Mouse (Mus musculus): ENCODE data around the gene AK157302. TPM values are rescaled to one million over a fixed set of nuclear protein-coding genes. Genes with fewer than 3 reads are reported as not detected.
A peak's percentile ranks its signal among the peaks of the same experiment; 100 is the strongest.
"Not testable (repeated sequence)": the region's sequence is repeated elsewhere in the genome, so short reads cannot be mapped to it uniquely, and the experiment has no call there.

AK157302 gene
- total and polyA plus RNA-seq, 2 experiments from 2014 or later, result 0.16 to 0.43 TPM

DNA sequence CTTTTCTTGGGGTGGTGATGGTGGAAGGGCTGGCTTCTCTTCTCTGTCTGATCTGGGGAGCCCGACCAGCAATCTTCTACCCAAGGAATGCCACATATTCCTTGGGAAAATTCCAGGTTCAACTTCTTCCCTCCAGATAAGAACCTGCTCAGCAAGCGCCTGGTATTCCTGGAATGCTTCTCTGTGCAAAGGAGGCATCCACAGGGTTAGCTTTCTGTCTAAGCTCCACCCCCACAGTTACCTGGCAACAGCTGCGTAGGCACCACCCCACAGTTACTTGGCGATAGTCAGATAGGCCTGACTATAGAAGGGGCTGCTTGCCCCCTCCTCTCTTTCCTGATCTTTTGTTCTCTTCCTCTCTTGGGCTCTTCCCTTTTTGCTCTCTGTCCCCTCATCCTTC is 38.7 kb upstream of the AK157302 start:
- H3K27me3 ChIP-seq (ENCODE audit: insufficient read depth, low read length), result no peaks in the 10 kb centered on the region
- 12% methylated on average over 4 of the region's 4 CpGs for WGBS
- H3K4me1 ChIP-seq (ENCODE audit: insufficient read depth, low read length), result peaks cover 7% of the 10 kb centered on the region; the same call in 1 of the 2 replicates
- no peaks in the 10 kb centered on the region for H3K36me3 ChIP-seq (ENCODE audit: insufficient read depth, low read length)
- no peak for ATAC-seq
- H3K27ac ChIP-seq, result no peak overlapping the region
- H3K9ac ChIP-seq (replicated peaks; ENCODE audit: low read length), result no peak overlapping the region
- no peak for TF ChIP-seq CTCF (IDR thresholded peaks at IDR 0.05; ENCODE audit: low read depth)
- H3K4me2 ChIP-seq (ENCODE audit: low read depth, low read length), result no peak overlapping the region
- DNase-seq (ENCODE audit: low spot score), result no peak
- no peaks in the 10 kb centered on the region for H3K9me3 ChIP-seq (ENCODE audit: low read length)
- H3K4me3 ChIP-seq (ENCODE audit: low read length), result no peak overlapping the region

DNA sequence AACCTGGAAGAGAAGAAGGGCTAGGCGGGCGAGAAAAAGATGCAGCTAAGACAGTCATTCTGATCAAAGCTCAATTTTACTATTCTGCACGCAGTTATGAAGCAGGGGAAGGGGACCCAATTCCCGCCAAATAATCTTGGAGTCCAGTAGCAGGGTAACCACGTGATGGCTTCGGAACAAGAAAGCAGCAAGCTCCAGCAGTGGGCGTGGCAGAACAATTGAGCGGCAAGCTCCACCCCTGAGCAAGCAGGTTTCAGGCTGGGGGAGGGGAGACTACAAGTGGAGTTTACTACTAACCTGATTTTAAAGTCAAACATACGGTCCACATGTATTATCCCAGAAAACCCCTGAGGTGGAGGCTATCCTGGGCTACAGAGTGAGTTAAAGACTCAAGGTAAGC is 32.5 kb upstream of the AK157302 start:
- not testable (repeated sequence) for H3K4me1 ChIP-seq (ENCODE audit: insufficient read depth, low read length); H3K36me3 ChIP-seq (ENCODE audit: insufficient read depth, low read length); H3K9me3 ChIP-seq (ENCODE audit: low read length); DNase-seq (ENCODE audit: low spot score); H3K27ac ChIP-seq; H3K4me3 ChIP-seq (ENCODE audit: low read length); H3K9ac ChIP-seq (replicated peaks; ENCODE audit: low read length); ATAC-seq; H3K4me2 ChIP-seq (ENCODE audit: low read depth, low read length); H3K27me3 ChIP-seq (ENCODE audit: insufficient read depth, low read length)
- WGBS, result 53% methylated on average over 9 of the region's 9 CpGs

DNA sequence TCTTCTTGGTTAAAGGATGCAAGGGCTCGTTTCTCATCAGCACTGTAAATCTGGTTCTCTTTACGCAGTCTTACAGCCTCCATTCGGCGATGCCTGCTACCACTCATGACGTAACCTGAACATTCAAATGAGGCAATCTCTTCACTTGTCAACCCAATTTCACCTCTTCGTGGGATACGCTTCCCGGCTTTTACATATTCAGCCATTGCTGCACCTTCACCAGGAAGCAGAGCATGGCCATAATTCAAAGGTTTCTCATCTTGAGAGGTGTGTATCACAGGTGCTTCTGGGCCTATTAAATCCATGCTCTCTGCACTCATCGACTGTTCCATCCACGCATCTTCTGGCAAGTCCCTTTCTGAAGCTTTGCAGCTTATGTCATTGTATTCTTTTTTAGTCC is 27.7 kb upstream of the AK157302 start:
- H3K36me3 ChIP-seq (ENCODE audit: insufficient read depth, low read length), result no peaks in the 10 kb centered on the region
- H3K9me3 ChIP-seq (ENCODE audit: low read length), result no peaks in the 10 kb centered on the region
- H3K4me2 ChIP-seq (ENCODE audit: low read depth, low read length), result no peak overlapping the region; the same call in 1 of the 2 replicates
- DNase-seq (ENCODE audit: low spot score) (no peak), ATAC-seq (no peak)
- 0 out of 2 replicates have a peak, but pooled peaks cover 4% of the 10 kb centered on the region for H3K27me3 ChIP-seq (ENCODE audit: insufficient read depth, low read length)
- no peak for TF ChIP-seq CTCF (IDR thresholded peaks at IDR 0.05; ENCODE audit: low read depth)
- H3K27ac ChIP-seq, result no peak overlapping the region
- WGBS, result 89% methylated on average over 10 of the region's 10 CpGs
- H3K9ac ChIP-seq (replicated peaks; ENCODE audit: low read length), result no peak overlapping the region
- no peak overlapping the region for H3K4me3 ChIP-seq (ENCODE audit: low read length)
- H3K4me1 ChIP-seq (ENCODE audit: insufficient read depth, low read length), result no peaks in the 10 kb centered on the region

DNA sequence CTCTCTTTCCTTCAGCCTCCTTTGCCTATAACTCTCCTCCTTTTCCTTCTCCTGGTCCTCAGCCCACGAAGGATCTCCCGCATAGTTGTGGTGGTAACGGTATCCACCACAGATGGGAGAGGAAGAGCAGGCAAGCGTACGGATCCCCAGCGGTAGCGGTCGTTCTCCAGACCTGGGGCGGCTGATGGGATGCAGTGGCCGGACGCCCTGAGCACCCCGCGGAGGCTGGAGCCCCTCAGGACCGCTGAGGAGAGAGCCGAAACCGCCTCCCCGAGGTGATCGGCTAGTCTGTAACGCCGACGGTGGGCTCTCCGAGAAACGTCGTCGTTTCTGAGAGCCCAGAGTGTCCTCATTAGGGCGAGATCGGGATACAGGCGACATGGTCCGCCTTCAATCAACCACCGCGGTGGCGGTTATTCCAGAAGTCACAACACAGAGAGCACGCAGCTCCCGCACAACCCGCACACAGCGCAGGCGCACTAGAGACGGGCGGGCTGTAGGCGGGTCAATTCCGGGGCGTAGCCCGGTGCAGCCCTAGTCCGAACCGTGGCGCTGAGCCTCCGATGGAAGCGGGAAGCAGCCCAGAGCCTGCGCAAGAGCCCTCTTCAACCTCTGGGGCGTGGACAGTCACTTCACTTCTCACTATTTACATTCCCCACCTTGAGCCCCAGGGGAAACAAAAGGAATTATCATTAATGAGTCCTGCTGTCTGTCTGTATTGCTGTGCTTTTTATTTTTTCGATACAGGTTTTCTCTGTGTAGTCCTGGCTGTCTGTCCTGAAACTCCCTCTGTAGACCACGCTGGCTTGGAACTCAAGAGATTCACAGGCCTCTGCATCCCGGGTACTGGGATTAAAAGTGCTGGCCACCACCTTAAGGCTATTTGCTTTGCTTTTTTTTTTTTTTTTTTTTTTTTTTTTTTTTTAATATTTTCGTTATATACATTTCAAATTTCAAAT is 26.7 kb upstream of the AK157302 start, which contains the start of gene Nkapl:
Gene Nkapl (minus strand): TSS at position 449 of the 959 bp plus-strand sequence.
- H3K36me3 ChIP-seq (ENCODE audit: insufficient read depth, low read length), result no peaks in the 10 kb centered on the region
- no peaks in the 10 kb centered on the region for H3K9me3 ChIP-seq (ENCODE audit: low read length)
- peak within 1 kb of the TSS; percentile 66 for H3K4me3 ChIP-seq (ENCODE audit: low read length)
- peak within 1 kb of the TSS; percentile 73; the same call in 1 of the 2 replicates for H3K27ac ChIP-seq
- 0 out of 2 replicates have a peak, but pooled peaks cover 4% of the 10 kb centered on the region for H3K27me3 ChIP-seq (ENCODE audit: insufficient read depth, low read length)
- H3K4me1 ChIP-seq (ENCODE audit: insufficient read depth, low read length), result no peaks in the 10 kb centered on the region
- TF ChIP-seq CTCF (IDR thresholded peaks at IDR 0.05; ENCODE audit: low read depth), result no peak
- peak; percentile 99 for ATAC-seq
- WGBS, result 1% methylated on average over 54 of the region's 54 CpGs
- peak within 1 kb of the TSS; percentile 87 for H3K4me2 ChIP-seq (ENCODE audit: low read depth, low read length)
- peak within 1 kb of the TSS; percentile 67 for H3K9ac ChIP-seq (replicated peaks; ENCODE audit: low read length)
- peak; percentile 92 for DNase-seq (ENCODE audit: low spot score)

DNA sequence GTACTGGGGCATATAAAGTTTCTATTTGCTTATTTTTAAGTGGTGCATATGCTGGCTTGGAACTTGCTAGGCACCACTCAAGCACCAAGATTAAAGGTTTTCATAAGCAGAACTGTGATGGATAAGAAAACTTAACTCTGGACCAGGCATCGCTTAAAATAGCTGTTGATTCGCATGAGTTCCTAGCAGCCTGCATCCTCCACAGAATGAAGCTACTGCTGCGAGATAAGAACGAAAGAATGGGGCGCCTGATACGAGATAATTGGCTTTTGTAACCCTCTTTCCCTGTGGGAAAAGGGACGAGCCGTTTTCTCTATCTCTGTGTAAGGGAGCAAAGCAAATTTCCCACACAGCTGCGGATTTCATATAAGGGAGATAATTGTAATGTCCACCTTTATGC is 25.9 kb upstream of the AK157302 start:
- Histone ChIP-seq H3K27me3 (ENCODE audit: insufficient read depth, low read length) (0 out of 2 replicates have a peak, but pooled peaks cover 4% of the 10 kb centered on the region), H3K27ac (no peak overlapping the region), H3K4me2 (ENCODE audit: low read depth, low read length) (peak overlapping the region; percentile 87), H3K36me3 (ENCODE audit: insufficient read depth, low read length) (no peaks in the 10 kb centered on the region), H3K4me3 (ENCODE audit: low read length) (no peak overlapping the region), H3K9me3 (ENCODE audit: low read length) (no peaks in the 10 kb centered on the region), H3K9ac (replicated peaks; ENCODE audit: low read length) (no peak overlapping the region), H3K4me1 (ENCODE audit: insufficient read depth, low read length) (no peaks in the 10 kb centered on the region)
- ATAC-seq (no peak), DNase-seq (ENCODE audit: low spot score) (no peak)
- WGBS, result 24% methylated on average over 9 of the region's 9 CpGs
- no peak for TF ChIP-seq CTCF (IDR thresholded peaks at IDR 0.05; ENCODE audit: low read depth)

DNA sequence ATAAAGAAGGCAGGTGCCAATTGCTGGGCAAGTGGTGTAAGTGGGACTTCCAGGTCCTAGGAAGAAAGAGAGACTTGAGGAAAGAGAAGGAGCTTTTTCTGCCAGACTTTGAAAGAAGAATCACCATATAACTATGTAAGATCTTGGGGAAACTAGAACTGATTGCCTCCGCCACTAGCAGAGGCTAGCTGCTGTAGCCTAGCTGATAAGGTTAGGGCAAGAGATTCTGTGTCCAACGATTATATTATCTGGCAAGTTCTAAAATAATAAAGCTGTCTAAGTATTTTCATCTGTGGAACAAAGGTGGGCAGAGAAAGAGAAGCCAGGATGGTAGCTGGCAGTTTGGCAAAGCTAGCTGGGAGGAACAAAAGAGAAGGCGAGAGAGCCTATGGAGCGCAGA is 22.6 kb upstream of the AK157302 start:
- TF ChIP-seq CTCF (IDR thresholded peaks at IDR 0.05; ENCODE audit: low read depth), result no peak
- no peaks in the 10 kb centered on the region for H3K9me3 ChIP-seq (ENCODE audit: low read length)
- no peak overlapping the region for H3K4me2 ChIP-seq (ENCODE audit: low read depth, low read length)
- no peak overlapping the region for H3K9ac ChIP-seq (replicated peaks; ENCODE audit: low read length)
- 0 out of 2 replicates have a peak, but pooled peaks cover 4% of the 10 kb centered on the region for H3K27me3 ChIP-seq (ENCODE audit: insufficient read depth, low read length)
- no peak overlapping the region for H3K4me3 ChIP-seq (ENCODE audit: low read length)
- H3K36me3 ChIP-seq (ENCODE audit: insufficient read depth, low read length), result no peaks in the 10 kb centered on the region
- WGBS, result 31% methylated on average over 4 of the region's 4 CpGs
- H3K4me1 ChIP-seq (ENCODE audit: insufficient read depth, low read length), result no peaks in the 10 kb centered on the region
- no peak overlapping the region for H3K27ac ChIP-seq
- ATAC-seq, result no peak
- DNase-seq (ENCODE audit: low spot score), result no peak
